Mouse (Mus musculus): ENCODE measurements at regions not wholly inside any gene's neighbourhood (a gene's known extent, or its start where the extent isn't known, plus 50 kb on each side); places are given as distances from the start of the nearest gene placed in this dataset.

GRCm38 (mm10) chr9:30021981-30022380, 59.0 kb upstream of the Ntm start:
- H3K4me2 ChIP-seq (ENCODE audit: low read depth, low read length), result no peak overlapping the region
- WGBS, result 83% methylated on average over 3 of the region's 3 CpGs
- H3K27me3 ChIP-seq (ENCODE audit: control insufficient read depth, insufficient read depth, low read length), result no peaks in the 10 kb centered on the region
- no peak for ATAC-seq (ENCODE audit: low read depth)
- no peak overlapping the region for H3K27ac ChIP-seq (ENCODE audit: low read depth, low read length)
- no peak overlapping the region for H3K4me3 ChIP-seq (ENCODE audit: low read depth, low read length)
- H3K9me3 ChIP-seq (ENCODE audit: control insufficient read depth, low read length), result no peaks in the 10 kb centered on the region
- no peak overlapping the region for H3K9ac ChIP-seq (replicated peaks; ENCODE audit: low read depth, low read length)
- no peaks in the 10 kb centered on the region for H3K36me3 ChIP-seq (ENCODE audit: control insufficient read depth, insufficient read depth, low read length)
- no peaks in the 10 kb centered on the region for H3K4me1 ChIP-seq (ENCODE audit: control insufficient read depth, insufficient read depth, low read length)

- Histone ChIP-seq H3K27me3 (ENCODE audit: control insufficient read depth, insufficient read depth, low read length) (no peaks in the 10 kb centered on the region), H3K36me3 (ENCODE audit: control insufficient read depth, insufficient read depth, low read length) (no peaks in the 10 kb centered on the region), H3K9me3 (ENCODE audit: control insufficient read depth, low read length) (no peaks in the 10 kb centered on the region), H3K27ac (ENCODE audit: low read depth, low read length) (no peak overlapping the region), H3K4me2 (ENCODE audit: low read depth, low read length) (no peak overlapping the region), H3K4me1 (ENCODE audit: control insufficient read depth, insufficient read depth, low read length) (no peaks in the 10 kb centered on the region), H3K9ac (replicated peaks; ENCODE audit: low read depth, low read length) (no peak overlapping the region), H3K4me3 (ENCODE audit: low read depth, low read length) (no peak overlapping the region)
- no peak for ATAC-seq (ENCODE audit: low read depth)
- 22% methylated on average over 7 of the region's 7 CpGs for WGBS
Measured at GRCm38 (mm10) chr9:30025275-30025674, 62.3 kb upstream of the Ntm start.

DNA sequence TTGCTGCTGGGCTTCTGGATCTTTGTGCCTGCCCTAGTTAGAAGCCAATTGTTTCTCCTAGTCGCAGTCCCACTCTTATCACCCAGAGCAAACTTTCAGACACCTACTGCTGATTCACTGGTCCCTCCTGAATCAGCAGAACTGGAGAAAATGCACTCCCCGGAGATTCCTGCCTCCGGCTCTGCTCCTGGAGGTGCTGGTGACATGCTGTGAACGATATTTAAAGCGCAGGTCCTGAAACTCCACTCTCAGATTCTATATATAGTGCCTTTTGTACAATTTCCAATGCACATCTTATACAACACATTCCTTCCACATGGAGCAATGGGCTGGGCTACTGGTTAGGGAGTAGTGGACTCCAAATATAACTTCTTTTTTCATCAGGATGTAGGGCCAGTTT, 64.0 kb upstream of the Ntm start:
- 78% methylated on average over 5 of the region's 5 CpGs for WGBS
- no peak overlapping the region for H3K4me2 ChIP-seq (ENCODE audit: low read depth, low read length)
- H3K4me3 ChIP-seq (ENCODE audit: low read depth, low read length), result no peak overlapping the region
- no peak overlapping the region for H3K9ac ChIP-seq (replicated peaks; ENCODE audit: low read depth, low read length)
- H3K27ac ChIP-seq (ENCODE audit: low read depth, low read length), result no peak overlapping the region
- no peaks in the 10 kb centered on the region for H3K36me3 ChIP-seq (ENCODE audit: control insufficient read depth, insufficient read depth, low read length)
- ATAC-seq (ENCODE audit: low read depth), result no peak
- H3K9me3 ChIP-seq (ENCODE audit: control insufficient read depth, low read length), result no peaks in the 10 kb centered on the region
- H3K4me1 ChIP-seq (ENCODE audit: control insufficient read depth, insufficient read depth, low read length), result no peaks in the 10 kb centered on the region
- H3K27me3 ChIP-seq (ENCODE audit: control insufficient read depth, insufficient read depth, low read length), result no peaks in the 10 kb centered on the region

DNA sequence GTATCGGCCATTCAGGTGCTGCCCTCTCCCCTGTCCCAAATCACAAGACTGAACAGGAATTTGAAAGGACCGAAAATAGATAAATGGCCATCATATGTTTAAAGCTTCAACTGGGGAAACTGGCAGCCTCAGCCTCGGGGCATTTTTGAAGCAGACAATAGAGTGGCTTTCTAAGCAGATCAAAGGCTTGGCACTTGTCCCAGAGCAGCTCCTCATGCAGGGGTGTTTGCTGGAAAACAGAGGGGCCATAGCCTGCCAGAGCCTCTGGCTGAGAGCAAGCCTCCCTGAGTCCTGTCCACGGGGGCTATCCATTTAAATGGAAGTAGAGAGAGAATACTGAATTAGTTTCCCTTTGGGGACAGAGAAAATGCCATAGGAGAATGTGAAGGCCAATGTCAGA, 77.5 kb upstream of the Ntm start:
- H3K36me3 ChIP-seq (ENCODE audit: control insufficient read depth, insufficient read depth, low read length), result no peaks in the 10 kb centered on the region
- no peak for ATAC-seq (ENCODE audit: low read depth)
- H3K27me3 ChIP-seq (ENCODE audit: control insufficient read depth, insufficient read depth, low read length), result no peaks in the 10 kb centered on the region
- H3K4me3 ChIP-seq (ENCODE audit: low read depth, low read length), result no peak overlapping the region
- H3K4me1 ChIP-seq (ENCODE audit: control insufficient read depth, insufficient read depth, low read length), result no peaks in the 10 kb centered on the region
- H3K27ac ChIP-seq (ENCODE audit: low read depth, low read length), result no peak overlapping the region
- H3K4me2 ChIP-seq (ENCODE audit: low read depth, low read length), result no peak overlapping the region
- H3K9ac ChIP-seq (replicated peaks; ENCODE audit: low read depth, low read length), result no peak overlapping the region
- WGBS, result 14% methylated on average over 4 of the region's 4 CpGs
- H3K9me3 ChIP-seq (ENCODE audit: control insufficient read depth, low read length), result no peaks in the 10 kb centered on the region

- H3K9ac ChIP-seq (replicated peaks; ENCODE audit: low read depth, low read length), result no peak overlapping the region
- 91% methylated on average over 2 of the region's 2 CpGs for WGBS
- H3K4me2 ChIP-seq (ENCODE audit: low read depth, low read length), result no peak overlapping the region
- no peak overlapping the region for H3K4me3 ChIP-seq (ENCODE audit: low read depth, low read length)
- H3K4me1 ChIP-seq (ENCODE audit: control insufficient read depth, insufficient read depth, low read length), result peaks cover 4% of the 10 kb centered on the region; the same call in 1 of the 2 replicates
- no peak for ATAC-seq (ENCODE audit: low read depth)
- H3K27ac ChIP-seq (ENCODE audit: low read depth, low read length), result no peak overlapping the region
- no peaks in the 10 kb centered on the region for H3K36me3 ChIP-seq (ENCODE audit: control insufficient read depth, insufficient read depth, low read length)
- H3K9me3 ChIP-seq (ENCODE audit: control insufficient read depth, low read length), result no peaks in the 10 kb centered on the region
- H3K27me3 ChIP-seq (ENCODE audit: control insufficient read depth, insufficient read depth, low read length), result no peaks in the 10 kb centered on the region
Measured at GRCm38 (mm10) chr9:30064551-30064950, 101.6 kb upstream of the Ntm start.

DNA sequence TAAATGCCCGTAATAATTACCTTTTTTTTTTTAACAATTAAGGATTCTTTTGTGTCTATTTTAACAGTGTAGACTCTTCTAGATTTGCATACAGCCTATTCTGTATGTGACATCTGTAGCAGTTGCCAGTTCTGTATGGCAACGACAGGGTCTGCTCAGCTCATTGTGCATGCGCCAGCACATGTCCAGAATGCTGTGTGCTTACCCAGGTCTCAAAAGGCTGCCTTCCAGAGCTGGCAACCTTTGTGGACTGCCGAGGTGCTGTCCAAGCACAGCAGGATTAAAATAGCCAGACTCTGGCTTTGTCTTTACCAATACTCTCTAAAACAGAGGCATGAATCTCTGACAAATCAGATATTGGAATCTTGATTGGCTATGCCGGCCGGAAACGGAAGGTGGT, 105.0 kb upstream of the Ntm start:
- Histone ChIP-seq H3K36me3 (ENCODE audit: control insufficient read depth, insufficient read depth, low read length) (no peaks in the 10 kb centered on the region), H3K4me1 (ENCODE audit: control insufficient read depth, insufficient read depth, low read length) (peaks cover 4% of the 10 kb centered on the region; the same call in 1 of the 2 replicates), H3K9ac (replicated peaks; ENCODE audit: low read depth, low read length) (no peak overlapping the region), H3K4me2 (ENCODE audit: low read depth, low read length) (no peak overlapping the region), H3K9me3 (ENCODE audit: control insufficient read depth, low read length) (no peaks in the 10 kb centered on the region), H3K27ac (ENCODE audit: low read depth, low read length) (no peak overlapping the region), H3K27me3 (ENCODE audit: control insufficient read depth, insufficient read depth, low read length) (no peaks in the 10 kb centered on the region), H3K4me3 (ENCODE audit: low read depth, low read length) (no peak overlapping the region)
- ATAC-seq (ENCODE audit: low read depth), result no peak; the same call in 1 of the 2 replicates
- 44% methylated on average over 7 of the region's 7 CpGs for WGBS

- no peak for ATAC-seq (ENCODE audit: low read depth)
Measured at GRCm38 (mm10) chr9:30075233-30075632, 112.3 kb upstream of the Ntm start.

GRCm38 (mm10) chr9:30076006-30076405, 113.1 kb upstream of the Ntm start:
- H3K9me3 ChIP-seq (ENCODE audit: control insufficient read depth, low read length), result no peaks in the 10 kb centered on the region
- no peak overlapping the region for H3K4me2 ChIP-seq (ENCODE audit: low read depth, low read length)
- no peaks in the 10 kb centered on the region for H3K27me3 ChIP-seq (ENCODE audit: control insufficient read depth, insufficient read depth, low read length)
- peaks cover 6% of the 10 kb centered on the region for H3K4me1 ChIP-seq (ENCODE audit: control insufficient read depth, insufficient read depth, low read length)
- 80% methylated on average over 6 of the region's 6 CpGs for WGBS
- ATAC-seq (ENCODE audit: low read depth), result no peak; the same call in 1 of the 2 replicates
- H3K4me3 ChIP-seq (ENCODE audit: low read depth, low read length), result no peak overlapping the region
- H3K9ac ChIP-seq (replicated peaks; ENCODE audit: low read depth, low read length), result no peak overlapping the region
- H3K27ac ChIP-seq (ENCODE audit: low read depth, low read length), result no peak overlapping the region
- no peaks in the 10 kb centered on the region for H3K36me3 ChIP-seq (ENCODE audit: control insufficient read depth, insufficient read depth, low read length)

More at GRCm38 (mm10) chr9:30075233-30075632, 112.3 kb upstream of the Ntm start:
- Histone ChIP-seq H3K4me3 (ENCODE audit: low read depth, low read length) (no peak overlapping the region), H3K9ac (replicated peaks; ENCODE audit: low read depth, low read length) (no peak overlapping the region), H3K27me3 (ENCODE audit: control insufficient read depth, insufficient read depth, low read length) (no peaks in the 10 kb centered on the region), H3K4me2 (ENCODE audit: low read depth, low read length) (no peak overlapping the region), H3K4me1 (ENCODE audit: control insufficient read depth, insufficient read depth, low read length) (peaks cover 6% of the 10 kb centered on the region), H3K9me3 (ENCODE audit: control insufficient read depth, low read length) (no peaks in the 10 kb centered on the region), H3K36me3 (ENCODE audit: control insufficient read depth, insufficient read depth, low read length) (no peaks in the 10 kb centered on the region), H3K27ac (ENCODE audit: low read depth, low read length) (no peak overlapping the region)
- 82% methylated on average over 3 of the region's 3 CpGs for WGBS

GRCm38 (mm10) chr9:30076482-30076881, 113.5 kb upstream of the Ntm start:
- Histone ChIP-seq H3K9ac (replicated peaks; ENCODE audit: low read depth, low read length) (no peak overlapping the region), H3K27ac (ENCODE audit: low read depth, low read length) (no peak overlapping the region), H3K36me3 (ENCODE audit: control insufficient read depth, insufficient read depth, low read length) (no peaks in the 10 kb centered on the region), H3K9me3 (ENCODE audit: control insufficient read depth, low read length) (no peaks in the 10 kb centered on the region), H3K27me3 (ENCODE audit: control insufficient read depth, insufficient read depth, low read length) (no peaks in the 10 kb centered on the region), H3K4me3 (ENCODE audit: low read depth, low read length) (no peak overlapping the region), H3K4me1 (ENCODE audit: control insufficient read depth, insufficient read depth, low read length) (peaks cover 6% of the 10 kb centered on the region), H3K4me2 (ENCODE audit: low read depth, low read length) (no peak overlapping the region)
- 26% methylated on average over 3 of the region's 3 CpGs for WGBS
- no peak for ATAC-seq (ENCODE audit: low read depth)

DNA sequence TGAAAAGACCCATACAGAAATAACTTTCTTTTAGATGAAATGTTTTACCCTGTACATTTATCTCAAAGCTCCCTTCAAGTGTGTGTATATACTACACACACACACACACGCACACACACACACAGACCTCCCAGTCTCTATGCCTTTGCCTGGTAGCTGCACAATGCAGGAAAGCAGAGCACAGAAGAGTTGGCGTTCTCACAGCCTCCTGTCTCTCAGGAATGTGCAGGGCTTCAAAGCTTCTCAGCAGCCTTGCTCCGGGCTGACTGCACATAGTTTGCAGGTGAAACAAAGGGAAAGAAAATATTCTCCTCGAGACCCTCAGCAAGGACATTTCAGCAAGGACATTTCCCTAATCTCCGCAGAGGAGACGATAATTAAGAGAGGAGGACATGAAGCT, 139.0 kb upstream of the Ntm start:
- Histone ChIP-seq H3K9me3 (ENCODE audit: control insufficient read depth, low read length) (no peaks in the 10 kb centered on the region), H3K4me2 (ENCODE audit: low read depth, low read length) (no peak overlapping the region), H3K27me3 (ENCODE audit: control insufficient read depth, insufficient read depth, low read length) (no peaks in the 10 kb centered on the region), H3K9ac (replicated peaks; ENCODE audit: low read depth, low read length) (no peak overlapping the region), H3K4me1 (ENCODE audit: control insufficient read depth, insufficient read depth, low read length) (no peaks in the 10 kb centered on the region), H3K27ac (ENCODE audit: low read depth, low read length) (no peak overlapping the region), H3K36me3 (ENCODE audit: control insufficient read depth, insufficient read depth, low read length) (no peaks in the 10 kb centered on the region), H3K4me3 (ENCODE audit: low read depth, low read length) (no peak overlapping the region)
- 68% methylated on average over 6 of the region's 6 CpGs for whole genome bisulfite sequencing
- no peak for ATAC-seq (ENCODE audit: low read depth)

Data from neural tube, embryonic 14.5 days (tissue).